Mouse (Mus musculus): ENCODE data around the gene Pde4d. TPM values are rescaled to one million over a fixed set of nuclear protein-coding genes. Genes with fewer than 3 reads are reported as not detected.

Gene Pde4d
- polyA plus RNA-seq, 1 experiment from 2014 or later: 23.8 TPM

- H3K9me3 ChIP-seq: no peaks in the 10 kb centered on the region
- peak overlapping the region; percentile 75 for H3K27ac ChIP-seq (replicated peaks)
- H3K9ac ChIP-seq: peak overlapping the region; percentile 30; the same call in 1 of the 2 replicates
- peaks cover 88% of the 10 kb centered on the region for H3K4me1 ChIP-seq
- no peak overlapping the region for H3K4me3 ChIP-seq
- H3K36me3 ChIP-seq: no peaks in the 10 kb centered on the region
- 30% methylated on average over 5 of the region's 5 CpGs for WGBS
- no peaks in the 10 kb centered on the region for H3K27me3 ChIP-seq (replicated peaks)
- peak overlapping the region; percentile 11; the same call in 1 of the 2 replicates for H3K4me2 ChIP-seq
- no peak for ATAC-seq (ENCODE audit: extremely low read depth, insufficient number of reproducible peaks, low FRiP score, low TSS enrichment)
Observed at GRCm38 (mm10) chr13:109914846-109915245, 1465.1 kb downstream of the Pde4d start.

- H3K4me1 ChIP-seq: peaks cover 81% of the 10 kb centered on the region
- peak overlapping the region; percentile 75 for H3K27ac ChIP-seq (replicated peaks)
- no peak overlapping the region for H3K9ac ChIP-seq
- H3K36me3 ChIP-seq: no peaks in the 10 kb centered on the region
- H3K9me3 ChIP-seq: no peaks in the 10 kb centered on the region
- WGBS: 35% methylated on average over 7 of the region's 7 CpGs
- H3K4me2 ChIP-seq: peak overlapping the region; percentile 24
- ATAC-seq (ENCODE audit: extremely low read depth, insufficient number of reproducible peaks, low FRiP score, low TSS enrichment): no peak
- H3K4me3 ChIP-seq: no peak overlapping the region
- H3K27me3 ChIP-seq (replicated peaks): no peaks in the 10 kb centered on the region
Observed at GRCm38 (mm10) chr13:109915501-109915900, 1465.8 kb downstream of the Pde4d start.

GRCm38 (mm10) chr13:109915964-109916363 lies 1466.2 kb downstream of the Pde4d start:
- no peak for ATAC-seq (ENCODE audit: extremely low read depth, insufficient number of reproducible peaks, low FRiP score, low TSS enrichment)
- Histone ChIP-seq H3K4me1 (peaks cover 77% of the 10 kb centered on the region), H3K27me3 (replicated peaks) (no peaks in the 10 kb centered on the region), H3K36me3 (no peaks in the 10 kb centered on the region), H3K4me3 (no peak overlapping the region), H3K9ac (no peak overlapping the region), H3K9me3 (no peaks in the 10 kb centered on the region), H3K4me2 (peak overlapping the region; percentile 24), H3K27ac (replicated peaks) (peak overlapping the region; percentile 75)
- WGBS: 56% methylated on average over 5 of the region's 5 CpGs

GRCm38 (mm10) chr13:109917551-109917950 lies 1467.8 kb downstream of the Pde4d start:
- Histone ChIP-seq H3K4me2 (no peak overlapping the region), H3K4me1 (peaks cover 63% of the 10 kb centered on the region), H3K27ac (replicated peaks) (peak overlapping the region; percentile 36; the same call in 1 of the 2 replicates), H3K9ac (peak overlapping the region; percentile 40; the same call in 1 of the 2 replicates), H3K4me3 (no peak overlapping the region), H3K27me3 (replicated peaks) (no peaks in the 10 kb centered on the region), H3K9me3 (no peaks in the 10 kb centered on the region), H3K36me3 (no peaks in the 10 kb centered on the region)
- 79% methylated on average over 10 of the region's 10 CpGs for WGBS
- ATAC-seq (ENCODE audit: extremely low read depth, insufficient number of reproducible peaks, low FRiP score, low TSS enrichment): no peak

GRCm38 (mm10) chr13:109918631-109919030 lies 1468.9 kb downstream of the Pde4d start:
- Histone ChIP-seq H3K9ac (no peak overlapping the region), H3K4me1 (peaks cover 70% of the 10 kb centered on the region), H3K4me3 (no peak overlapping the region), H3K27ac (replicated peaks) (peak overlapping the region; percentile 22), H3K9me3 (no peaks in the 10 kb centered on the region), H3K4me2 (no peak overlapping the region), H3K27me3 (replicated peaks) (no peaks in the 10 kb centered on the region), H3K36me3 (no peaks in the 10 kb centered on the region)
- 32% methylated on average over 8 of the region's 8 CpGs for whole genome bisulfite sequencing
- ATAC-seq (ENCODE audit: extremely low read depth, insufficient number of reproducible peaks, low FRiP score, low TSS enrichment): no peak

GRCm38 (mm10) chr13:109920256-109920655 lies 1470.5 kb downstream of the Pde4d start:
- Histone ChIP-seq H3K9ac (no peak overlapping the region), H3K4me1 (peaks cover 54% of the 10 kb centered on the region), H3K4me2 (no peak overlapping the region), H3K27me3 (replicated peaks) (no peaks in the 10 kb centered on the region), H3K4me3 (no peak overlapping the region), H3K27ac (replicated peaks) (no peak overlapping the region), H3K9me3 (no peaks in the 10 kb centered on the region), H3K36me3 (no peaks in the 10 kb centered on the region)
- 86% methylated on average over 6 of the region's 6 CpGs for WGBS
- ATAC-seq (ENCODE audit: extremely low read depth, insufficient number of reproducible peaks, low FRiP score, low TSS enrichment): no peak

- ATAC-seq (ENCODE audit: extremely low read depth, insufficient number of reproducible peaks, low FRiP score, low TSS enrichment): no peak
- no peaks in the 10 kb centered on the region for H3K9me3 ChIP-seq
- 78% methylated on average over 17 of the region's 17 CpGs for WGBS
Observed at GRCm38 (mm10) chr13:109921336-109922038, 1471.7 kb downstream of the Pde4d start.

GRCm38 (mm10) chr13:109922228-109922627 lies 1472.5 kb downstream of the Pde4d start:
- Histone ChIP-seq H3K4me1 (peaks cover 51% of the 10 kb centered on the region), H3K27me3 (replicated peaks) (no peaks in the 10 kb centered on the region), H3K36me3 (no peaks in the 10 kb centered on the region), H3K27ac (replicated peaks) (no peak overlapping the region), H3K9me3 (no peaks in the 10 kb centered on the region), H3K9ac (no peak overlapping the region), H3K4me2 (no peak overlapping the region), H3K4me3 (no peak overlapping the region)
- whole genome bisulfite sequencing: 4% methylated on average over 4 of the region's 4 CpGs
- no peak for ATAC-seq (ENCODE audit: extremely low read depth, insufficient number of reproducible peaks, low FRiP score, low TSS enrichment)

More at GRCm38 (mm10) chr13:109921336-109922038, 1471.7 kb downstream of the Pde4d start:
- Histone ChIP-seq H3K27me3 (replicated peaks) (no peaks in the 10 kb centered on the region), H3K4me3 (no peak overlapping the region), H3K36me3 (no peaks in the 10 kb centered on the region), H3K4me2 (no peak overlapping the region), H3K9ac (no peak overlapping the region), H3K27ac (replicated peaks) (no peak overlapping the region), H3K4me1 (peaks cover 54% of the 10 kb centered on the region)

GRCm38 (mm10) chr13:109922782-109923181 lies 1473.0 kb downstream of the Pde4d start:
- no peaks in the 10 kb centered on the region for H3K27me3 ChIP-seq (replicated peaks)
- no peaks in the 10 kb centered on the region for H3K36me3 ChIP-seq
- 0 out of 2 replicates have a peak overlapping the region, but pooled peaks have one; percentile 17 for H3K27ac ChIP-seq (replicated peaks)
- WGBS: 66% methylated on average over 12 of the region's 12 CpGs
- no peak overlapping the region for H3K4me2 ChIP-seq
- H3K4me3 ChIP-seq: no peak overlapping the region
- peaks cover 45% of the 10 kb centered on the region for H3K4me1 ChIP-seq
- no peak for ATAC-seq (ENCODE audit: extremely low read depth, insufficient number of reproducible peaks, low FRiP score, low TSS enrichment)
- H3K9ac ChIP-seq: peak overlapping the region; percentile 62
- no peaks in the 10 kb centered on the region for H3K9me3 ChIP-seq

GRCm38 (mm10) chr13:109924771-109925170 lies 1475.0 kb downstream of the Pde4d start:
- H3K4me3 ChIP-seq: no peak overlapping the region
- WGBS: 88% methylated on average over 15 of the region's 15 CpGs
- no peaks in the 10 kb centered on the region for H3K27me3 ChIP-seq (replicated peaks)
- no peak for ATAC-seq (ENCODE audit: extremely low read depth, insufficient number of reproducible peaks, low FRiP score, low TSS enrichment)
- no peaks in the 10 kb centered on the region for H3K9me3 ChIP-seq
- no peak overlapping the region for H3K27ac ChIP-seq (replicated peaks)
- H3K36me3 ChIP-seq: no peaks in the 10 kb centered on the region
- no peak overlapping the region; the same call in 1 of the 2 replicates for H3K9ac ChIP-seq
- peaks cover 26% of the 10 kb centered on the region for H3K4me1 ChIP-seq
- no peak overlapping the region for H3K4me2 ChIP-seq

GRCm38 (mm10) chr13:109926277-109926920 lies 1476.7 kb downstream of the Pde4d start:
- Histone ChIP-seq H3K9ac (peak overlapping the region; percentile 8; the same call in 1 of the 2 replicates), H3K27ac (replicated peaks) (no peak overlapping the region; the same call in 1 of the 2 replicates), H3K4me1 (peaks cover 26% of the 10 kb centered on the region), H3K27me3 (replicated peaks) (no peaks in the 10 kb centered on the region), H3K9me3 (no peaks in the 10 kb centered on the region), H3K4me2 (peak overlapping the region; percentile 63), H3K4me3 (peak overlapping the region; percentile 36), H3K36me3 (no peaks in the 10 kb centered on the region)
- WGBS: 21% methylated on average over 15 of the region's 15 CpGs
- ATAC-seq (ENCODE audit: extremely low read depth, insufficient number of reproducible peaks, low FRiP score, low TSS enrichment): no peak; the same call in 1 of the 2 replicates
